Mouse (Mus musculus) adrenal gland, postnatal 10 days (tissue): ENCODE measurements around the gene Ppil1. TPM values are rescaled to one million over a fixed set of nuclear protein-coding genes. Genes with fewer than 3 reads are reported as not detected.

Source experiments
- DNase-seq: peaks from one replicate; pipeline ENCODE4 v3.0.0; 2021; ENCODE audit warnings: mixed read lengths
- long read RNA-seq, 2 experiments: library from polyadenylated mRNA; stranded (forward); transcript quantifications; one replicate each; pipeline ENCODE4 v2.0.0; 2021
- total RNA-seq, 2 experiments: library from RNA; stranded (reverse); gene quantifications; 2 replicates each; pipeline ENCODE4 v1.2.3; 2021

Ppil1 gene
- 10 to 100 TPM; 24.6 to 27.9 TPM for total RNA-seq
- long read RNA-seq, experiment 1, transcript Ppil1-201 (4 exons, 1,462 nt), result major isoform, 47 of 49 reads
- long read RNA-seq, experiment 1, partial matches to known transcripts, result 1 of 49 reads
- long read RNA-seq, experiment 1, other reads (novel, unspliced or antisense), result 1 of 49 reads
- long read RNA-seq, experiment 2, transcript Ppil1-201 (4 exons, 1,462 nt), result major isoform, 31 of 31 reads
- long read RNA-seq, experiment 2, partial matches to known transcripts, result 0 of 31 reads
- long read RNA-seq, experiment 2, other reads (novel, unspliced or antisense), result 0 of 31 reads

- DNase-seq, result peak; percentile 87
Observed at GRCm38 (mm10) chr17:29263840-29264633, at the start of gene Ppil1. Ppil1 (minus strand) TSS chr17:29264186.

GRCm38 (mm10) chr17:29313300-29313699 is 49.3 kb upstream of the Ppil1 start:
- DNase-seq, result no peak

GRCm38 (mm10) chr17:29312082-29312481 is 48.1 kb upstream of the Ppil1 start:
- no peak for DNase-seq

- DNase-seq, result no peak
Observed at GRCm38 (mm10) chr17:29311602-29312001, 47.6 kb upstream of the Ppil1 start.

GRCm38 (mm10) chr17:29310056-29310623 is 46.2 kb upstream of the Ppil1 start:
- DNase-seq, result no peak

GRCm38 (mm10) chr17:29305871-29306270 is 41.9 kb upstream of the Ppil1 start:
- no peak for DNase-seq

GRCm38 (mm10) chr17:29305058-29305806 is 41.2 kb upstream of the Ppil1 start:
- DNase-seq, result peak; percentile 40

GRCm38 (mm10) chr17:29304376-29305057 is 40.5 kb upstream of the Ppil1 start:
- no peak for DNase-seq

- DNase-seq, result no peak
Observed at GRCm38 (mm10) chr17:29303856-29304255, 39.9 kb upstream of the Ppil1 start.

- DNase-seq, result no peak
Observed at GRCm38 (mm10) chr17:29303087-29303486, 39.1 kb upstream of the Ppil1 start.

GRCm38 (mm10) chr17:29302149-29302548 is 38.2 kb upstream of the Ppil1 start:
- no peak for DNase-seq

- no peak for DNase-seq
Observed at GRCm38 (mm10) chr17:29301421-29301820, 37.4 kb upstream of the Ppil1 start.

GRCm38 (mm10) chr17:29300926-29301325 is 36.9 kb upstream of the Ppil1 start:
- no peak for DNase-seq

GRCm38 (mm10) chr17:29299282-29299681 is 35.3 kb upstream of the Ppil1 start:
- DNase-seq, result no peak

GRCm38 (mm10) chr17:29297813-29298212 is 33.8 kb upstream of the Ppil1 start:
- no peak for DNase-seq

GRCm38 (mm10) chr17:29297321-29297720 is 33.3 kb upstream of the Ppil1 start:
- no peak for DNase-seq

- DNase-seq, result no peak
Observed at GRCm38 (mm10) chr17:29295835-29296234, 31.8 kb upstream of the Ppil1 start.

- DNase-seq, result no peak
Observed at GRCm38 (mm10) chr17:29293807-29294605, 30.0 kb upstream of the Ppil1 start.

GRCm38 (mm10) chr17:29292996-29293395 is 29.0 kb upstream of the Ppil1 start:
- no peak for DNase-seq

GRCm38 (mm10) chr17:29291793-29292192 is 27.8 kb upstream of the Ppil1 start:
- DNase-seq, result no peak
